Mouse (Mus musculus) liver, adult 2 months (tissue): ENCODE results near the gene Rab22a. TPM values are rescaled to one million over a fixed set of nuclear protein-coding genes. Genes with fewer than 3 reads are reported as not detected.

Source experiments
- DNase-seq: peaks from one replicate; pipeline ENCODE4 v3.0.0-alpha.2; 2011; ENCODE audit warnings: low read depth, low spot score; ENCODE audit errors: extremely low read depth
- H3K27ac ChIP-seq: fragments of 200-500 bp; replicated peaks from 2 replicates; pipeline ENCODE4 v1.5.1; 2012; ENCODE audit warnings: low read depth, mild to moderate bottlenecking, control low read depth, inconsistent platforms, low read length; ENCODE audit not compliant: insufficient read depth
- H3K27me3 ChIP-seq: fragments of 200-500 bp; 2 replicates; pipeline ENCODE4 v1.6.1; 2012; ENCODE audit warnings: mild to moderate bottlenecking, moderate library complexity, low read length, inconsistent platforms; ENCODE audit not compliant: control insufficient read depth, insufficient read depth
- H3K36me3 ChIP-seq: fragments of 200-500 bp; 2 replicates; pipeline ENCODE4 v1.6.1; 2012; ENCODE audit warnings: low read length, inconsistent platforms; ENCODE audit not compliant: control insufficient read depth, insufficient read depth
- H3K4me1 ChIP-seq: fragments of 200-500 bp; 2 replicates; pipeline ENCODE4 v1.6.1; 2011; ENCODE audit warnings: low read length; ENCODE audit not compliant: control insufficient read depth, insufficient read depth
- H3K4me3 ChIP-seq: fragments of 200-500 bp; 2 replicates; pipeline ENCODE4 v1.5.1; 2011; ENCODE audit warnings: low read depth, mild to moderate bottlenecking, control low read depth, low read length, moderate library complexity; ENCODE audit not compliant: insufficient read depth
- H3K79me2 ChIP-seq: fragments of 200-500 bp; 2 replicates; pipeline ENCODE4 v1.6.1; 2012; ENCODE audit warnings: inconsistent platforms, mild to moderate bottlenecking, low read length, moderate library complexity; ENCODE audit not compliant: control insufficient read depth, insufficient read depth
- H3K9ac ChIP-seq: fragments of 200-500 bp; 2 replicates; pipeline ENCODE4 v1.6.1; 2012; ENCODE audit warnings: low read depth, mild to moderate bottlenecking, control low read depth, inconsistent platforms, low read length
- CTCF ChIP-seq: fragments of 200-500 bp; IDR thresholded peaks from 2 replicates; pipeline ENCODE4 v1.5.1; 2011; ENCODE audit warnings: low read depth, low read length, control low read depth
- POLR2A ChIP-seq: fragments of 200-500 bp; IDR thresholded peaks from 2 replicates; pipeline ENCODE4 v1.6.1; 2011; ENCODE audit warnings: low read length, control low read depth; ENCODE audit not compliant: insufficient read depth; ENCODE audit errors: extremely low read depth
- WGBS: fragments of 180-500 bp; shearing (Covaris S2); methylation state at CpG from one replicate; pipeline ENCODE4 v1.1.7; 2018; 5-methylcytosine and 5-hydroxymethylcytosine counted together
- polyA plus RNA-seq: library from polyadenylated mRNA; depleted of rRNA; stranded (reverse); fragments of >200 nt; gene quantifications from 2 replicates; pipeline ENCODE4 v1.2.3, GENCODE M21; 2012
- total RNA-seq: library from RNA; depleted of rRNA; stranded (reverse); fragments of >200 nt; gene quantifications from 2 replicates; pipeline ENCODE4 v1.2.3, GENCODE M21; 2014

Rab22a gene
- total and polyA plus RNA-seq, 2 experiments = 8.6 to 20.2 TPM

GRCm38 (mm10) chr2:173687363-173687762 lies 27.8 kb downstream of the Rab22a start:
- Histone ChIP-seq H3K27ac (no peak overlapping the region), H3K4me1 (peaks cover 2% of the 10 kb centered on the region; the same call in 1 of the 2 replicates), H3K36me3 (peaks cover 9% of the 10 kb centered on the region; the same call in 1 of the 2 replicates), H3K4me3 (no peak overlapping the region), H3K9ac (no peak overlapping the region), H3K27me3 (no peaks in the 10 kb centered on the region), H3K79me2 (peaks cover 27% of the 10 kb centered on the region)
- no peak for DNase-seq
- WGBS = 89% methylated on average over 5 of the region's 5 CpGs
- TF ChIP-seq POLR2A = no peak
- TF ChIP-seq CTCF = no peak

GRCm38 (mm10) chr2:173689835-173690234 lies 30.3 kb downstream of the Rab22a start:
- H3K27ac ChIP-seq = no peak overlapping the region
- H3K36me3 ChIP-seq = peaks cover 11% of the 10 kb centered on the region; the same call in 1 of the 2 replicates
- H3K79me2 ChIP-seq = peaks cover 19% of the 10 kb centered on the region
- H3K4me1 ChIP-seq = no peaks in the 10 kb centered on the region
- H3K4me3 ChIP-seq = no peak overlapping the region
- H3K27me3 ChIP-seq = no peaks in the 10 kb centered on the region
- H3K9ac ChIP-seq = no peak overlapping the region
- no peak for TF ChIP-seq POLR2A
- TF ChIP-seq CTCF = no peak
- DNase-seq = no peak

- no peaks in the 10 kb centered on the region for H3K27me3 ChIP-seq
- H3K27ac ChIP-seq = no peak overlapping the region
- H3K9ac ChIP-seq = no peak overlapping the region
- H3K79me2 ChIP-seq = peaks cover 7% of the 10 kb centered on the region; the same call in 1 of the 2 replicates
- TF ChIP-seq CTCF = no peak
- TF ChIP-seq POLR2A = no peak
- WGBS = 93% methylated on average over 6 of the region's 6 CpGs
- H3K4me3 ChIP-seq = no peak overlapping the region
- no peak for DNase-seq
- peaks cover 22% of the 10 kb centered on the region for H3K36me3 ChIP-seq
- no peaks in the 10 kb centered on the region for H3K4me1 ChIP-seq
Observed at GRCm38 (mm10) chr2:173691748-173692147, 32.2 kb downstream of the Rab22a start.

- Histone ChIP-seq H3K27ac (no peak overlapping the region), H3K9ac (no peak overlapping the region), H3K36me3 (peaks cover 25% of the 10 kb centered on the region), H3K4me3 (no peak overlapping the region), H3K27me3 (no peaks in the 10 kb centered on the region), H3K79me2 (0 out of 2 replicates have a peak, but pooled peaks cover 3% of the 10 kb centered on the region), H3K4me1 (no peaks in the 10 kb centered on the region)
- WGBS = 91% methylated on average over 2 of the region's 2 CpGs
- no peak for DNase-seq
- no peak for TF ChIP-seq CTCF
- TF ChIP-seq POLR2A = no peak
Observed at GRCm38 (mm10) chr2:173692693-173693092, 33.1 kb downstream of the Rab22a start.

- 77% methylated on average over 3 of the region's 3 CpGs for WGBS
- Histone ChIP-seq H3K27ac (no peak overlapping the region), H3K79me2 (no peaks in the 10 kb centered on the region), H3K9ac (no peak overlapping the region), H3K36me3 (peaks cover 39% of the 10 kb centered on the region), H3K4me1 (no peaks in the 10 kb centered on the region), H3K27me3 (no peaks in the 10 kb centered on the region), H3K4me3 (no peak overlapping the region)
- DNase-seq = no peak
- no peak for TF ChIP-seq CTCF
- no peak for TF ChIP-seq POLR2A
Observed at GRCm38 (mm10) chr2:173698850-173699249, 39.3 kb downstream of the Rab22a start.

GRCm38 (mm10) chr2:173702096-173702866 lies 42.7 kb downstream of the Rab22a start:
- no peaks in the 10 kb centered on the region for H3K79me2 ChIP-seq
- no peak overlapping the region for H3K9ac ChIP-seq
- TF ChIP-seq POLR2A (no peak), CTCF (no peak)
- H3K4me3 ChIP-seq = no peak overlapping the region
- H3K27ac ChIP-seq = peak overlapping the region; percentile 51
- H3K27me3 ChIP-seq = no peaks in the 10 kb centered on the region
- 84% methylated on average over 16 of the region's 16 CpGs for WGBS
- no peak for DNase-seq
- H3K36me3 ChIP-seq = peaks cover 33% of the 10 kb centered on the region
- no peaks in the 10 kb centered on the region for H3K4me1 ChIP-seq
